Mouse (Mus musculus) heart, embryonic 15.5 days (tissue): ENCODE measurements around the gene Atl1. TPM values are rescaled to one million over a fixed set of nuclear protein-coding genes. Genes with fewer than 3 reads are reported as not detected.

Source experiments
- ATAC-seq: fragments of 200-750 bp; cut with Nextera tagmentation; replicated peaks from 2 replicates; pipeline ENCODE4 v1.8.0; 2017; ENCODE audit warnings: low read depth, moderate TSS enrichment; ENCODE audit not compliant: insufficient number of reproducible peaks, insufficient read depth, low FRiP score
- H3K27ac ChIP-seq: fragments of 300-500 bp; sonication (generic); 2 replicates; pipeline ENCODE4 v1.5.1; 2015; ENCODE audit warnings: mild to moderate bottlenecking, inconsistent platforms
- H3K27me3 ChIP-seq: fragments of 300-500 bp; sonication (generic); 2 replicates; pipeline ENCODE4 v1.6.1; 2015; ENCODE audit warnings: inconsistent platforms
- H3K36me3 ChIP-seq: fragments of 300-500 bp; sonication (generic); 2 replicates; pipeline ENCODE4 v1.6.1; 2015; ENCODE audit warnings: mild to moderate bottlenecking, inconsistent platforms
- H3K4me1 ChIP-seq: fragments of 300-500 bp; sonication (generic); replicated peaks from 2 replicates; pipeline ENCODE4 v1.6.1; 2015; ENCODE audit warnings: inconsistent platforms
- H3K4me2 ChIP-seq: fragments of 300-500 bp; sonication (generic); 2 replicates; pipeline ENCODE4 v1.6.1; 2015; ENCODE audit warnings: inconsistent platforms, mild to moderate bottlenecking, moderate library complexity
- H3K4me3 ChIP-seq: fragments of 300-500 bp; sonication (generic); 2 replicates; pipeline ENCODE4 v1.5.1; 2015; ENCODE audit warnings: mild to moderate bottlenecking, inconsistent platforms
- H3K9ac ChIP-seq: fragments of 300-500 bp; sonication (generic); 2 replicates; pipeline ENCODE4 v1.6.1; 2015; ENCODE audit warnings: mild to moderate bottlenecking, inconsistent platforms
- H3K9me3 ChIP-seq: fragments of 300-500 bp; sonication (generic); replicated peaks from 2 replicates; pipeline ENCODE4 v1.6.1; 2016; ENCODE audit warnings: inconsistent platforms
- WGBS: fragments of 180-500 bp; shearing (Covaris S2); methylation state at CpG from one replicate; pipeline ENCODE4 v1.1.7; 2015; ENCODE audit warnings: mixed read lengths; 5-methylcytosine and 5-hydroxymethylcytosine counted together
- polyA plus RNA-seq: library from polyadenylated mRNA; unstranded; fragments of >200 nt; fragmentation: Nextera tagmentation; extraction: Ambion mirVana; gene quantifications from 2 replicates; pipeline ENCODE4 v1.2.1, GENCODE M21; 2015

The Atl1 gene
- polyA plus RNA-seq, 1 experiment from 2014 or later, result 6.6 TPM

GRCm38 (mm10) chr12:69857597-69857996 is 34.8 kb upstream of the Atl1 start:
- Histone ChIP-seq H3K4me3 (no peak overlapping the region), H3K27ac (no peak overlapping the region), H3K9ac (no peak overlapping the region), H3K4me2 (no peak overlapping the region), H3K36me3 (peaks cover 10% of the 10 kb centered on the region), H3K9me3 (no peaks in the 10 kb centered on the region), H3K4me1 (peaks cover 7% of the 10 kb centered on the region), H3K27me3 (no peaks in the 10 kb centered on the region)
- WGBS, result 92% methylated on average over 2 of the region's 2 CpGs
- no peak for ATAC-seq

- H3K9ac ChIP-seq, result no peak overlapping the region
- no peak overlapping the region for H3K4me3 ChIP-seq
- peaks cover 7% of the 10 kb centered on the region for H3K4me1 ChIP-seq
- WGBS, result 30% methylated on average over 4 of the region's 4 CpGs
- 0 out of 2 replicates have a peak overlapping the region, but pooled peaks have one; percentile 6 for H3K4me2 ChIP-seq
- H3K36me3 ChIP-seq, result peaks cover 10% of the 10 kb centered on the region
- H3K27me3 ChIP-seq, result no peaks in the 10 kb centered on the region
- no peaks in the 10 kb centered on the region for H3K9me3 ChIP-seq
- peak overlapping the region; percentile 47 for H3K27ac ChIP-seq
- no peak for ATAC-seq
These were observed 33.6 kb upstream of the Atl1 start for GRCm38 (mm10) chr12:69858847-69859246.

GRCm38 (mm10) chr12:69863505-69863904 is 28.9 kb upstream of the Atl1 start:
- Histone ChIP-seq H3K27ac (no peak overlapping the region), H3K36me3 (no peaks in the 10 kb centered on the region), H3K27me3 (no peaks in the 10 kb centered on the region), H3K4me2 (no peak overlapping the region), H3K4me3 (no peak overlapping the region), H3K9me3 (no peaks in the 10 kb centered on the region), H3K4me1 (peaks cover 10% of the 10 kb centered on the region), H3K9ac (no peak overlapping the region)
- no peak for ATAC-seq
- 78% methylated on average over 5 of the region's 5 CpGs for WGBS

GRCm38 (mm10) chr12:69864164-69864692 is 28.2 kb upstream of the Atl1 start:
- Histone ChIP-seq H3K9me3 (no peaks in the 10 kb centered on the region), H3K4me2 (no peak overlapping the region), H3K36me3 (no peaks in the 10 kb centered on the region), H3K4me3 (no peak overlapping the region), H3K27me3 (no peaks in the 10 kb centered on the region), H3K4me1 (peaks cover 4% of the 10 kb centered on the region), H3K27ac (no peak overlapping the region), H3K9ac (no peak overlapping the region)
- WGBS, result 58% methylated on average over 4 of the region's 4 CpGs
- ATAC-seq, result no peak

GRCm38 (mm10) chr12:69867338-69867737 is 25.1 kb upstream of the Atl1 start:
- ATAC-seq, result no peak
- H3K4me2 ChIP-seq, result no peak overlapping the region
- no peaks in the 10 kb centered on the region for H3K27me3 ChIP-seq
- no peak overlapping the region for H3K4me3 ChIP-seq
- peaks cover 9% of the 10 kb centered on the region; the same call in 1 of the 2 replicates for H3K36me3 ChIP-seq
- H3K9ac ChIP-seq, result no peak overlapping the region
- peaks cover 4% of the 10 kb centered on the region; the same call in 1 of the 2 replicates for H3K4me1 ChIP-seq
- H3K9me3 ChIP-seq, result no peaks in the 10 kb centered on the region
- H3K27ac ChIP-seq, result no peak overlapping the region
- WGBS, result 79% methylated on average over 5 of the region's 5 CpGs

GRCm38 (mm10) chr12:69871632-69872031 is 20.8 kb upstream of the Atl1 start:
- no peaks in the 10 kb centered on the region for H3K9me3 ChIP-seq
- peaks cover 9% of the 10 kb centered on the region; the same call in 1 of the 2 replicates for H3K36me3 ChIP-seq
- no peak overlapping the region for H3K9ac ChIP-seq
- H3K4me1 ChIP-seq, result no peaks in the 10 kb centered on the region
- H3K27me3 ChIP-seq, result no peaks in the 10 kb centered on the region
- H3K4me3 ChIP-seq, result no peak overlapping the region
- ATAC-seq, result no peak
- 97% methylated on average over 5 of the region's 5 CpGs for WGBS
- H3K4me2 ChIP-seq, result no peak overlapping the region
- no peak overlapping the region for H3K27ac ChIP-seq

- H3K36me3 ChIP-seq, result no peaks in the 10 kb centered on the region
- H3K27ac ChIP-seq, result 0 out of 2 replicates have a peak overlapping the region, but pooled peaks have one; percentile 4
- WGBS, result 85% methylated on average over 9 of the region's 9 CpGs
- H3K9me3 ChIP-seq, result no peaks in the 10 kb centered on the region
- no peak overlapping the region for H3K4me2 ChIP-seq
- H3K9ac ChIP-seq, result no peak overlapping the region
- H3K4me1 ChIP-seq, result peaks cover 27% of the 10 kb centered on the region
- no peak overlapping the region for H3K4me3 ChIP-seq
- no peak for ATAC-seq
- no peaks in the 10 kb centered on the region for H3K27me3 ChIP-seq
These were observed 14.5 kb upstream of the Atl1 start for GRCm38 (mm10) chr12:69877842-69878363.

- no peak for ATAC-seq
- 17% methylated on average over 4 of the region's 4 CpGs for whole genome bisulfite sequencing
- H3K4me2 ChIP-seq, result peak overlapping the region; percentile 33; the same call in 1 of the 2 replicates
- no peaks in the 10 kb centered on the region for H3K9me3 ChIP-seq
- no peak overlapping the region for H3K4me3 ChIP-seq
- no peaks in the 10 kb centered on the region for H3K36me3 ChIP-seq
- H3K4me1 ChIP-seq, result peaks cover 27% of the 10 kb centered on the region
- no peaks in the 10 kb centered on the region for H3K27me3 ChIP-seq
- H3K27ac ChIP-seq, result no peak overlapping the region; the same call in 1 of the 2 replicates
- H3K9ac ChIP-seq, result no peak overlapping the region
These were observed 13.2 kb upstream of the Atl1 start for GRCm38 (mm10) chr12:69879172-69879665.

GRCm38 (mm10) chr12:69879739-69880138 is 12.7 kb upstream of the Atl1 start:
- no peaks in the 10 kb centered on the region for H3K9me3 ChIP-seq
- no peak for ATAC-seq
- peaks cover 27% of the 10 kb centered on the region for H3K4me1 ChIP-seq
- no peaks in the 10 kb centered on the region for H3K27me3 ChIP-seq
- WGBS, result 23% methylated on average over 6 of the region's 6 CpGs
- peak overlapping the region; percentile 33; the same call in 1 of the 2 replicates for H3K4me2 ChIP-seq
- no peak overlapping the region for H3K4me3 ChIP-seq
- no peaks in the 10 kb centered on the region for H3K36me3 ChIP-seq
- H3K27ac ChIP-seq, result no peak overlapping the region; the same call in 1 of the 2 replicates
- no peak overlapping the region for H3K9ac ChIP-seq

- no peak overlapping the region for H3K9ac ChIP-seq
- no peaks in the 10 kb centered on the region for H3K9me3 ChIP-seq
- ATAC-seq, result no peak
- no peaks in the 10 kb centered on the region for H3K36me3 ChIP-seq
- no peaks in the 10 kb centered on the region for H3K27me3 ChIP-seq
- no peak overlapping the region for H3K4me2 ChIP-seq
- H3K27ac ChIP-seq, result no peak overlapping the region
- H3K4me1 ChIP-seq, result peaks cover 30% of the 10 kb centered on the region
- 50% methylated on average over 10 of the region's 10 CpGs for WGBS
- no peak overlapping the region for H3K4me3 ChIP-seq
These were observed 11.1 kb upstream of the Atl1 start for GRCm38 (mm10) chr12:69881198-69881905.

- no peaks in the 10 kb centered on the region for H3K9me3 ChIP-seq
- WGBS, result 88% methylated on average over 5 of the region's 5 CpGs
- H3K4me3 ChIP-seq, result no peak overlapping the region
- H3K9ac ChIP-seq, result no peak overlapping the region
- no peaks in the 10 kb centered on the region for H3K27me3 ChIP-seq
- no peak overlapping the region for H3K4me2 ChIP-seq
- H3K36me3 ChIP-seq, result no peaks in the 10 kb centered on the region
- ATAC-seq, result no peak
- peaks cover 29% of the 10 kb centered on the region for H3K4me1 ChIP-seq
- H3K27ac ChIP-seq, result no peak overlapping the region
These were observed 8.4 kb upstream of the Atl1 start for GRCm38 (mm10) chr12:69884053-69884452.
